Mouse (Mus musculus): ENCODE results near the gene Reps2. TPM values are rescaled to one million over a fixed set of nuclear protein-coding genes. Genes with fewer than 3 reads are reported as not detected.

Reps2 gene
- total and polyA plus RNA-seq, 3 experiments = 0.39 to 1.1 (median 0.75) TPM

DNA sequence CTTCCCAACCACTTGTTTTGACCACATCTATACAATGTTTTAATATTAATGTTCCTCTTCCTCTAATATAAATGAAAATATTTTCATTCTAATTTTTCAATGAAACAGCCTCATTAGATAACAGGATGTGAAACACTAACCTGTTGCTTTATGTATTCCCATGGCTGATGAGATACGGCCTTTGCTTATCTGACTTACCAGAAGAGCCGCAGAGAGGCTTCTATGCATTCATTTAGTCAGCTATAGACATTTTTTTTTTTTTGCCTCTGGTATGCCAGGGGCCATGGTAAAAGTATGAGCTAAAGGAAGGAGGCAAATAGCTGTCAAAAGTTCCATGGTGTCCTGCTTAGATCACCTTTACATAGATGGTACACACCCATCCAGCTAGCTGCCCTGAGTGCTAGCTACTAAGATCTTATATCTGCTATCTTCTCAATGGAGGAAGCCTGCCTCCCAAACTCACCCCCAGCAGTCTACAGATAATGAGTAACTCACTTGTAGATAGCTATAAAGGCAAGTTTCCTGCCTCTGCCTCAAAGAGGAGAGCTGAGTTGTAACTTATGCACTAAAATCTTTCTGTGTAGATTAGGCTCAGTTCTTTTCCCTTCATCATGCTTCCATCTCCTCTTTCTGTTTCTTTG lies 196.7 kb downstream of the Reps2 start:
- TF ChIP-seq CTCF (IDR thresholded peaks at IDR 0.05) = no peak
- TF ChIP-seq EP300 (IDR thresholded peaks at IDR 0.05; ENCODE audit: insufficient read depth, low read depth, low read length) = no peak
- TF ChIP-seq POLR2A (IDR thresholded peaks at IDR 0.05; ENCODE audit: insufficient read depth, low read depth, low read length) = no peak
- no peak overlapping the region for H3K27ac ChIP-seq
- no peaks in the 10 kb centered on the region for H3K79me2 ChIP-seq (replicated peaks; ENCODE audit: control insufficient read depth, insufficient read depth, low read length)
- WGBS = 81% methylated on average over 2 of the region's 2 CpGs
- H3K9ac ChIP-seq (ENCODE audit: low read depth, low read length) = no peak overlapping the region
- no peaks in the 10 kb centered on the region for H3K36me3 ChIP-seq (ENCODE audit: control insufficient read depth, insufficient read depth, low read length)
- no peaks in the 10 kb centered on the region for H3K4me1 ChIP-seq (ENCODE audit: control insufficient read depth, insufficient read depth, low read length)
- intact Hi-C loops (cut with DNase I) = no loop called here
- H3K4me3 ChIP-seq = no peak overlapping the region
- DNase-seq = no peak
- no peaks in the 10 kb centered on the region for H3K27me3 ChIP-seq (ENCODE audit: control insufficient read depth, insufficient read depth, low read length)

DNA sequence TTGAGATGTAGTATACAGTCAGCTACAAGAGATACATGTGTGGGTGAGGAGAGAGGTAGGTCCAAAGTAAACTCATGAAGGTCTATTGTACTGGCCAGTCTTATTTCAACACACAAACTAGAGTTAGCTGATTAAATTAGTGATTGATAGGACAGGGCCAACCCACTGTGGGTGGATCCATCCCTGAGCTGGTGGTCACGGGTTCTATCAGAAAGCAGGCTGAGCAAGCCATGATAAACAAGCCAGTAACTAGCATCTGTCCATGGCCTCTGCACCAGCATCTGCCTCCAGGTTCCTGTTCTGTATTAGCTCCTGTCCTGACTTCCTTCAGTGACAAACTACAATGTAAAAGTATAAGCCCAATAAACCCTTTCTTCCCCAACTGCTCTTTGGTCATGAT lies 200.1 kb downstream of the Reps2 start:
- DNase-seq = no peak
- TF ChIP-seq CTCF (IDR thresholded peaks at IDR 0.05) (no peak), POLR2A (IDR thresholded peaks at IDR 0.05; ENCODE audit: insufficient read depth, low read depth, low read length) (no peak), EP300 (IDR thresholded peaks at IDR 0.05; ENCODE audit: insufficient read depth, low read depth, low read length) (no peak)
- H3K27me3 ChIP-seq (ENCODE audit: control insufficient read depth, insufficient read depth, low read length) = no peaks in the 10 kb centered on the region
- H3K79me2 ChIP-seq (replicated peaks; ENCODE audit: control insufficient read depth, insufficient read depth, low read length) = no peaks in the 10 kb centered on the region
- intact Hi-C loops (cut with DNase I) = no loop called here
- H3K27ac ChIP-seq = no peak overlapping the region
- 62% methylated on average over 1 of the region's 1 CpGs for WGBS
- no peaks in the 10 kb centered on the region for H3K36me3 ChIP-seq (ENCODE audit: control insufficient read depth, insufficient read depth, low read length)
- H3K9ac ChIP-seq (ENCODE audit: low read depth, low read length) = no peak overlapping the region
- no peak overlapping the region for H3K4me3 ChIP-seq
- no peaks in the 10 kb centered on the region for H3K4me1 ChIP-seq (ENCODE audit: control insufficient read depth, insufficient read depth, low read length)

DNA sequence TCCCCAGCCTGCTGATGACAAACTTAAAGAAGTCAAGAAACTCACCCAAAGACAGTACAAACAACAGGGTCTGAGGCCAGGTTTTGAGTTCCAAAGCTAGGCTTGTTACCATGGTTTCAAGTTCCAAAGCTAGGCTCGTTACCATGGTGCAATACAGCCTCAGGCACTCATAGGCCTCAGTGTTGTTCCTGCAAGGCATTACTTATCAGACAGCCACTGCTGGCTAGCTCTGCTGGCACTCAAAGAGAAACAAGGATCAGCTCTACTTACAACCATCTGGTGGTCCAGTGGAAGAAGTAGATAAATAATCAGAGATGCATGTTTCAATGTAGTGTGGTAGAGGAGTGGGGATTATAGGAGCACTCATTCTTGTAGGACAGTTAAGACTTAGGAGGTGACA lies 200.5 kb downstream of the Reps2 start:
- Histone ChIP-seq H3K79me2 (replicated peaks; ENCODE audit: control insufficient read depth, insufficient read depth, low read length) (no peaks in the 10 kb centered on the region), H3K4me1 (ENCODE audit: control insufficient read depth, insufficient read depth, low read length) (no peaks in the 10 kb centered on the region), H3K27ac (no peak overlapping the region), H3K4me3 (no peak overlapping the region), H3K27me3 (ENCODE audit: control insufficient read depth, insufficient read depth, low read length) (no peaks in the 10 kb centered on the region), H3K36me3 (ENCODE audit: control insufficient read depth, insufficient read depth, low read length) (no peaks in the 10 kb centered on the region), H3K9ac (ENCODE audit: low read depth, low read length) (no peak overlapping the region)
- no peak for DNase-seq
- intact Hi-C loops (cut with DNase I) = no loop called here
- TF ChIP-seq EP300 (IDR thresholded peaks at IDR 0.05; ENCODE audit: insufficient read depth, low read depth, low read length) (no peak), POLR2A (IDR thresholded peaks at IDR 0.05; ENCODE audit: insufficient read depth, low read depth, low read length) (no peak), CTCF (IDR thresholded peaks at IDR 0.05) (no peak)
- WGBS = 42% methylated on average over 1 of the region's 1 CpGs

DNA sequence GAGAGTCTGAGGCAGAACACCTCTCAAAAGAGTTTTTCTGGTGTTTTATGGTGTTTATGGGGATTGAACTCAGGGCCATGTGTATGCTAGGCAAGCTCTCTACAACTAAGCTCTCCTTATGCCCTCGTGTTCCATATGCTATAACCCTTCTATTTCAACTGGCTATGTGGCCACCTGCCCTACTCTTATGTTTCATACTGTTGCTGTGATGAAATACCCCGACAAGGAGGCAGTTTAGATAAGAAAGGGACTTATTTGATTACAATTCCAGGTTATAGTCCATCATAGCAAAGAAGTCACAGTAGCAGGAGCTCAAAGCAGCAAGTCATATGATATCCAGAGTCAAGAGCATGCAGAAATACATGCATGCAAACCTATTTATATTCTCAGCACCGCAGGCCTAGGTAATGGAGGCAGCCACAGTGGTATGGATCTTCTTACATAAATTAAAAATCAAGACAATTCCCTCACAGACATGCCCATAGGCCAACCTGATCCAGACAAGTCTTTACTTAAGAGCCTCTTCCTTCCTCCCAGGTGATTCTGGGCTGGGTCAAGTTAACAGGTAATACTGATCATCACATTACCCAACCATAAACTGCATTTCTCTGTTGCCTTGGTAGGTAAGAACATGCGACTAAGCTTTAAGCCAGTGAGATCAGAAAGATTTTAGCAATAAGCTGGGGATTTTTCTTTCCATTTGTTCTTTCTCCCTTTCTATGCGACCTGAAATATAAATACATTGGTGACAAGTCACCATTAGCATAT lies 210.5 kb downstream of the Reps2 start:
- TF ChIP-seq EP300 (IDR thresholded peaks at IDR 0.05; ENCODE audit: insufficient read depth, low read depth, low read length) (no peak), CTCF (IDR thresholded peaks at IDR 0.05) (no peak), POLR2A (IDR thresholded peaks at IDR 0.05; ENCODE audit: insufficient read depth, low read depth, low read length) (no peak)
- Histone ChIP-seq H3K9ac (ENCODE audit: low read depth, low read length) (no peak overlapping the region), H3K36me3 (ENCODE audit: control insufficient read depth, insufficient read depth, low read length) (no peaks in the 10 kb centered on the region), H3K4me3 (no peak overlapping the region), H3K27ac (no peak overlapping the region), H3K79me2 (replicated peaks; ENCODE audit: control insufficient read depth, insufficient read depth, low read length) (no peaks in the 10 kb centered on the region), H3K4me1 (ENCODE audit: control insufficient read depth, insufficient read depth, low read length) (no peaks in the 10 kb centered on the region), H3K27me3 (ENCODE audit: control insufficient read depth, insufficient read depth, low read length) (no peaks in the 10 kb centered on the region)
- intact Hi-C loops (cut with DNase I) = no loop called here
- WGBS = 63% methylated on average over 5 of the region's 5 CpGs
- no peak for DNase-seq

DNA sequence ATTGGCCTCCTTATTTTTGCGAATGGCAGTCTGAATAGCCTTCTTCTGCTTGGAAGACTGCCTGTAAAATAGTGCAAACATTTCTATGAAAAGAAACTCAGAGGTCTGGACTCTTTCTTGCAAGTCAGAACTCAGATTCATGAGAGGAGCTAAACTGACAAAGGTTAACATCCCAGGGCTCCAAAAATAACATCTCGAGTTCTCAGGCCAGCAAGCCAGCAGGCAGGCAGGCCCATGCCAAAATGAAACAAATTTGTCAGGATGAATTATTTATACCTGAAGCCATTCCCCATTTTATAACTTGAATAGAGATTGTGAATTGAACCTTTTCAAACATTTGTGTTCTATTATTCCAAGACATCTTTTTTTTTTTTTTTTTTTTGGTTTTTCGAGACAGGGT lies 215.8 kb downstream of the Reps2 start:
- Histone ChIP-seq H3K79me2 (replicated peaks; ENCODE audit: control insufficient read depth, insufficient read depth, low read length) (no peaks in the 10 kb centered on the region), H3K9ac (ENCODE audit: low read depth, low read length) (no peak overlapping the region), H3K4me3 (no peak overlapping the region), H3K27me3 (ENCODE audit: control insufficient read depth, insufficient read depth, low read length) (no peaks in the 10 kb centered on the region), H3K4me1 (ENCODE audit: control insufficient read depth, insufficient read depth, low read length) (no peaks in the 10 kb centered on the region), H3K27ac (no peak overlapping the region), H3K36me3 (ENCODE audit: control insufficient read depth, insufficient read depth, low read length) (no peaks in the 10 kb centered on the region)
- 32% methylated on average over 3 of the region's 3 CpGs for WGBS
- no peak for DNase-seq
- intact Hi-C loops (cut with DNase I) = no loop called here
- TF ChIP-seq POLR2A (IDR thresholded peaks at IDR 0.05; ENCODE audit: insufficient read depth, low read depth, low read length) (no peak), EP300 (IDR thresholded peaks at IDR 0.05; ENCODE audit: insufficient read depth, low read depth, low read length) (no peak), CTCF (IDR thresholded peaks at IDR 0.05) (no peak)

DNA sequence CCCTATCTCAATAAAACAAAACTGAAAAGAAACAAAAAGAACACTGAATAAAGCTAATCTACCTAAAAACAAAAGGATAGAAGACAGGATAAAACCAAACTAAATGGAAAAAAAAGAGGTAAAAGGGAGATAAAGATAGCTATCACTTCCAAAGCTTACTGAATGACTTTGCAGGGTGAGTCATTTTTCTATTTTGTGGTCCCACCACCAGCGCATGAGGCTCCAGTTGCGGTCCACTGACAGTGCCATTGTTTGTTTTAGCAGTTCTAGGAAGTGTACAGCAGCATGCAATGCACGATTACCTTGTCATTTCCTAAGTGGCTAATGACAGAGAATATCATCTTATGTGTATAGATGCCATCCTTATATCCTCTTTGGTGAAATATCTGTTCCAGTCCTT lies 224.0 kb downstream of the Reps2 start:
- Histone ChIP-seq H3K9ac (ENCODE audit: low read depth, low read length) (no peak overlapping the region), H3K4me3 (no peak overlapping the region), H3K27ac (no peak overlapping the region), H3K27me3 (ENCODE audit: control insufficient read depth, insufficient read depth, low read length) (no peaks in the 10 kb centered on the region), H3K79me2 (replicated peaks; ENCODE audit: control insufficient read depth, insufficient read depth, low read length) (no peaks in the 10 kb centered on the region), H3K4me1 (ENCODE audit: control insufficient read depth, insufficient read depth, low read length) (no peaks in the 10 kb centered on the region), H3K36me3 (ENCODE audit: control insufficient read depth, insufficient read depth, low read length) (no peaks in the 10 kb centered on the region)
- TF ChIP-seq CTCF (IDR thresholded peaks at IDR 0.05) (no peak), EP300 (IDR thresholded peaks at IDR 0.05; ENCODE audit: insufficient read depth, low read depth, low read length) (no peak), POLR2A (IDR thresholded peaks at IDR 0.05; ENCODE audit: insufficient read depth, low read depth, low read length) (no peak)
- intact Hi-C loops (cut with DNase I) = no loop called here
- no peak for DNase-seq
- 66% methylated on average over 3 of the region's 3 CpGs for WGBS

Data from heart, adult 2 months (tissue).